9 mouse cellular contexts compared by ENCODE assay signal in the genomic region with DNA sequence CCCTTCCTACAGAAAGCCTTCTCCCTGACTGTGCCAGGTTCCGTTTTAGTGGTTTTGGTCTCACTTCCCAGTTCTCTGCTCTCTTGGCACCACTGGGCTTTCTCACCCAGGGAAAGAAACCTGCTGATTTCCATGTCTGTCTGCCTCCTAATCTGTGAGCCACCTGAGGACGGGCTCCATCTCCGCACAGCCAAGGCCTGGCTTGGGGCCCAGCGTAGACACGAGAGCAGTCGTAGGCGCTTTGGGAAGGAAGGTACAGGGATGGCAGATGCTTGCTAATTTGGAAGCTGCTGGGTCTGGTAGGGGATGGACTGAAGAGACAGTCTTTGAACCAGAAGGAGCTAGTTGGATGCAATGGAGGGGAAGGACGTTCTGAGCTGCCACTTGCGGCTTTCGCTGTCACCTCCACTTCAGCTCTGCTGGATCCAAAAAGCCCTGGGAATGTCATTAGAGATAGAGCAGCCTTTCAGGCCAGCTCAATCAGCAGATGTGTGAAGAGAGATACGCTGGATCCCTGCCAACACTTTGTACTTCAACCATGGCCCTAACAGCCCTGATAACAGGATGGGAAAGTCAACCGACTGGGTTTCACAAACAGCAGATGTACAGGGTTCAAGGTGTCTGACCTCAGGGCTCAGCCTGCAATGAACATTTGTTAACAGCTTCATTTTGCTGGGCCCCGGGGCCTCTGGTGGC. TPM values are rescaled to one million over a fixed set of nuclear protein-coding genes. Genes with fewer than 3 reads are reported as not detected.
DNase-seq lines count a peak whose midpoint lies in the region; ATAC-seq and TF ChIP-seq lines count a peak whose summit lies in the region.
"Had no signal": no experiment of that assay in that cellular context is flagged by ENCODE, and none has a peak within 500 bp of the region (broad histone marks: within the 10 kb centered on the region; RNA-seq: fewer than 3 reads in every experiment).

No protein-coding gene starts in this region.

- no peaks in the 10 kb centered on the region for H3K9me3 ChIP-seq in heart, embryonic 13.5 days
- H3K9me3 ChIP-seq: embryonic facial prominence, embryonic 12.5 days had no signal

- H3K4me3 ChIP-seq in kidney, adult 2 months (ENCODE audit: insufficient read depth, low read depth, low read length), result no peak overlapping the region
- no peak overlapping the region for H3K4me3 ChIP-seq in heart, embryonic 13.5 days
- no peak overlapping the region for H3K4me3 ChIP-seq in gastrocnemius, adult 2 months
- H3K4me3 ChIP-seq: embryonic facial prominence, embryonic 12.5 days had no signal

- intact Hi-C loops in gastrocnemius, adult 2 months (cut with DNase I), result no loop called here

- H3K4me2 ChIP-seq in heart, embryonic 13.5 days, result peak overlapping the region; percentile 24
- H3K4me2 ChIP-seq: embryonic facial prominence, embryonic 12.5 days had no signal

- H3K27ac ChIP-seq in kidney, adult 2 months (ENCODE audit: insufficient read depth, low read depth, low read length), result no peak overlapping the region
- H3K27ac ChIP-seq in heart, embryonic 13.5 days (replicated peaks), result peak overlapping the region; percentile 84
- no peak overlapping the region for H3K27ac ChIP-seq in gastrocnemius, adult 2 months
- H3K27ac ChIP-seq: embryonic facial prominence, embryonic 12.5 days had no signal

- peak; percentile 45; the same call in 1 of the 2 replicates for ATAC-seq in heart, embryonic 13.5 days (ENCODE audit: extremely low read depth, insufficient number of reproducible peaks, low FRiP score, low TSS enrichment)

- TF ChIP-seq POLR2A in kidney, adult 2 months (IDR thresholded peaks at IDR 0.05; ENCODE audit: low read depth, low read length), result no peak

- peak; percentile 30 for DNase-seq in kidney, adult 2 months
- no peak for DNase-seq in kidney, adult 11 months
- peak; percentile 94 to 97 for DNase-seq in cerebellum, postnatal 10 days
- peak; percentile 44 to 53 for DNase-seq in layer of hippocampus, postnatal 10 days (ENCODE audit: low spot score in 2 of 2)
- DNase-seq in right cerebral cortex, postnatal 10 days (ENCODE audit: low spot score in 2 of 2), result peak; percentile 79 to 83
- DNase-seq in gastrocnemius, adult 2 months, result no peak
- no peak for DNase-seq in adrenal gland, postnatal 14 days

- 72% methylated on average over 13 of the region's 13 CpGs for WGBS in kidney, adult 2 months
- WGBS in heart, embryonic 13.5 days, result 12% methylated on average over 13 of the region's 13 CpGs

- H3K27me3 ChIP-seq in kidney, adult 2 months (replicated peaks; ENCODE audit: control insufficient read depth, insufficient read depth, low read length), result no peaks in the 10 kb centered on the region
- H3K27me3 ChIP-seq in heart, embryonic 13.5 days (replicated peaks), result peaks cover 35% of the 10 kb centered on the region

- TF ChIP-seq CTCF in kidney, adult 2 months (conservative IDR thresholded peaks at IDR 0.05; ENCODE audit: insufficient read depth, insufficient read length, low read depth, low read length), result no peak
- TF ChIP-seq CTCF in gastrocnemius, adult 2 months (IDR thresholded peaks at IDR 0.05), result no peak

- no peaks in the 10 kb centered on the region for H3K4me1 ChIP-seq in kidney, adult 2 months (ENCODE audit: control insufficient read depth, insufficient read depth, low read length)
- H3K4me1 ChIP-seq in heart, embryonic 13.5 days, result peaks cover 44% of the 10 kb centered on the region
- H3K4me1 ChIP-seq: embryonic facial prominence, embryonic 12.5 days had no signal

- H3K9ac ChIP-seq in heart, embryonic 13.5 days, result peak overlapping the region; percentile 57
- H3K9ac ChIP-seq: embryonic facial prominence, embryonic 12.5 days had no signal

- H3K36me3 ChIP-seq in kidney, adult 2 months (ENCODE audit: control insufficient read depth, insufficient read depth, low read length), result no peaks in the 10 kb centered on the region
- no peaks in the 10 kb centered on the region for H3K36me3 ChIP-seq in heart, embryonic 13.5 days
- H3K36me3 ChIP-seq: embryonic facial prominence, embryonic 12.5 days had no signal

RNA-seq across cellular contexts. Expression of gene Aldh1b1, which starts 9.4 kb away (rescaled TPM):
- polyA plus RNA-seq in kidney, adult 2 months (2012; rRNA removed), result 4.2 and 5.8 TPM in 2 replicates
- polyA plus RNA-seq in heart, embryonic 13.5 days (2015; fragmentation: Nextera tagmentation; extraction: Ambion mirVana), result 121 and 130 TPM in 2 replicates
- total RNA-seq in layer of hippocampus, postnatal 10 days (2021), result 10 to 100 TPM; 21.1 to 22.6 TPM
- total RNA-seq in gastrocnemius, adult 2 months (2021), result under 1 TPM; 0.23 to 0.95 TPM
- 10.2 and 34.6 TPM in 2 replicates for total RNA-seq in adrenal gland, postnatal 14 days (2021)

RNA-seq across cellular contexts. Expression of gene Igfbpl1, which starts 37.3 kb away (rescaled TPM):
- not detected in 2 replicates for polyA plus RNA-seq in kidney, adult 2 months (2012; rRNA removed)
- 3.2 and 4.6 TPM in 2 replicates for polyA plus RNA-seq in heart, embryonic 13.5 days (2015; fragmentation: Nextera tagmentation; extraction: Ambion mirVana)
- 10 to 100 TPM; 58.1 to 60.4 TPM for total RNA-seq in layer of hippocampus, postnatal 10 days (2021)
- not detected for total RNA-seq in gastrocnemius, adult 2 months (2021)
- not detected in 2 replicates for total RNA-seq in adrenal gland, postnatal 14 days (2021)

RNA-seq across cellular contexts. Expression of gene Stra6l, which starts 59.1 kb away (rescaled TPM):
- 6.3 and 9.1 TPM in 2 replicates for polyA plus RNA-seq in kidney, adult 2 months (2012; rRNA removed)
- polyA plus RNA-seq in heart, embryonic 13.5 days (2015; fragmentation: Nextera tagmentation; extraction: Ambion mirVana), result 0.05 and 0.13 TPM in 2 replicates
- not detected for total RNA-seq in layer of hippocampus, postnatal 10 days (2021)
- total RNA-seq in gastrocnemius, adult 2 months (2021), result not detected
- 0.56 and 7.0 TPM in 2 replicates for total RNA-seq in adrenal gland, postnatal 14 days (2021)

Comparison
In these comparisons a context has a peak if more than half of its experiments do, and no peak if none do; other contexts are left out.
1. DNase-seq: peak in kidney, adult 2 months (single experiment), cerebellum, postnatal 10 days (2 of 2), layer of hippocampus, postnatal 10 days (2 of 2) and right cerebral cortex, postnatal 10 days (2 of 2); none in kidney, adult 11 months (single experiment), gastrocnemius, adult 2 months (single experiment) and adrenal gland, postnatal 14 days (single experiment).
2. RNA of gene Igfbpl1, which starts 37.3 kb away (total RNA-seq): 58.1 to 60.4 TPM in layer of hippocampus, postnatal 10 days; not detected in adrenal gland, postnatal 14 days and not detected in gastrocnemius, adult 2 months; every median in the first group is over 10 times any median in the second.